Mouse (Mus musculus) heart, postnatal 4 days (tissue): ENCODE results near the gene Rbck1. TPM values are rescaled to one million over a fixed set of nuclear protein-coding genes. Genes with fewer than 3 reads are reported as not detected.

ENCODE experiments used
- DNase-seq: peaks from one replicate; pipeline ENCODE4 v3.0.0; 2021
- total RNA-seq, 2 experiments: library from RNA; stranded (reverse); gene quantifications; 2 replicates each; pipeline ENCODE4 v1.2.3; 2021

The Rbck1 gene
- total RNA-seq, 2 experiments from 2014 or later = 70.5 to 75.6 TPM

GRCm38 (mm10) chr2:152343329-152344213, 11.1 kb upstream of the Rbck1 start, which contains the start of gene Trib3:
TSS of gene Trib3 (minus strand) at chr2:152344032.
- DNase-seq = peak; percentile 86

DNA sequence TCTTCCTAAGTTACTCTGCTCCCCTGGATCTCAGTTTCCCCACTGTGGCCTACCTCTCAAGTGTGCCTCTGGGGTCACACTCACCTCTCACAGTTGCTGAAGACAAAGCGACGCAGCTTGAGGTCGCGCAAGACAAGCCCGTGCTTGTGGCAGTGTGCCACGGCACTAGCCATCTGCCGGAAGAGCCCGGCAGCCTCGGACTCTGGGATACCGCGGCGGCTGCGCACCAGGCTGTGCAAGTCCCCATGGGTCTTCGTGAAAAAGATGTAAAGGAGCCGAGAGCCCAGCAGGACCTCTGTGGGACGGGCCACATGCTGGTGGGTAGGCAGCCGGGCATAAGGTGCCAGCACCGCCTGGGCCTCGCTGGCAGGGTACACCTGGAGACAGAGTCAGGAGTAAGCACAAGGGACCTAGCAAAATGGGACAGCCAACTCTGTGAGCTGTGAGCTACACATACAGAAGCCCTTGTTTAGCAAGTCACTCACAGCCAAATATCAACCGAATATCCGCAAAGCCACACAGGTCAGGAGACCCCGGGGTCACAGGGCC, 7.3 kb upstream of the Rbck1 start:
- DNase-seq = no peak

DNA sequence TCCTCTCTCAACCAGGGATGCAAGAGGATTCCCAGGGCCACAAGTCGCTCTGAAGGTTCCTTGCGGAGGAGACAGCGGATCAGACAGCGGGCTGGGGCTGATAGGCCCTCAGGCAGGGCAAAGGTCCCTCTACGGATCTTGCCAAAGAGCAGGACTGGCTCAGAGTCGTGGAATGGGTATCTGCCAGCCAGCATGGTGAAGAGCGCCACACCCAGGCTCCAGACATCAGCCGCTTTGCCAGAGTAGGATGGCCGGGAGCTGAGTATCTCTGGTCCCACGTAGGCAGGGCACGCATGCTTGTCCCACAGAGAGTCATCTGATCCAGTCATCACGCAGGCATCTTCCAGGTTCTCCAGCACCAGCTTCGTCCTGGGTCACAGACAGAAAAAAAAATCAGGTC, 5.9 kb upstream of the Rbck1 start:
- no peak for DNase-seq

- no peak for DNase-seq
Measured at GRCm38 (mm10) chr2:152337591-152338212, 5.2 kb upstream of the Rbck1 start.

- DNase-seq = no peak
Measured at GRCm38 (mm10) chr2:152336856-152337255, 4.4 kb upstream of the Rbck1 start.

DNA sequence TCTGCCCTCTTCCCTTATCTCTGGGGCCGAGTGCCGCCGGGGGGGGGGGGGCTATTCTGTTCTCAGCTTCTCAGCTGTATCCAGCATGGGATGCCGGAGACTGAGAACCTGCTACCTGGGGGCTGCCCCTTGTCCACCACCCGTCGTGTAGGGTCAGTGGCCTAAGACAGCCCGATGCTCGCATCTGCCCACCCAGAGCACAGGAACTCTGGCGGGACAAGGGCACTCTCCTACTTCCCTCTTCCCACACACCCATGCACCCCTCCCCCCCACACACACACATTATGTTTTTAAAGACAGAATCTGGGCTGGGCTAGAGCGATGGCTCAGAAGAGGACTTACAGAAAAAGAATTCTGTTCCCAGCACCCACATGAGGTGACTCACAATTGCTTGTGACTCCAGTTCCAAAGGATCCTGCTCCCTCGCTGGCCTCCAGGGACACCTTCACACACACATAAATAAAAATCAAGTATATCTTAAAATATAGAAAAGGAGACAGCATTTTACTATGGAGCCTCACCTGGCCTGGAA, 2.9 kb upstream of the Rbck1 start:
- no peak for DNase-seq

- no peak for DNase-seq
Measured at GRCm38 (mm10) chr2:152333345-152334006, 1.0 kb upstream of the Rbck1 start.

GRCm38 (mm10) chr2:152330858-152331423, 1.5 kb downstream of the Rbck1 start:
- DNase-seq = no peak

DNA sequence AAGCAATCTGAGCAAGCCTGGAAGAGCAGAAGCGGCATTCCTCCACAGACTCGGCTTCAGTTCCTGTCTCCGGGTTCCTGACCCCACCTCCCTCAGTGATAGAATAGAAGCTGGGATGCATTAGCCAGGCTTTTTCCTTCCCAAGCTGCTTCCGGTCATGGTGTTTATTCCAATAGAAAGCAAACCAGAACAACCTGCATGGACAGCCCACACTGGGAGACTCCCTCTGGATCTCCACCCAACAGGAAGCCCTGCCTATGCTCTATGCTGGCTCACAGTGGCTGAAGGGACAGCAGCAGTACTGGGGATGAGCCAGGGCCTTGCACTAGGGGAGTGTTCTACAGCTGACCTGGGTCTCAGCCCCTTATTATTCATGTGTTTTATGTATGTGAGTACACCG, 4.5 kb downstream of the Rbck1 start:
- no peak for DNase-seq

DNA sequence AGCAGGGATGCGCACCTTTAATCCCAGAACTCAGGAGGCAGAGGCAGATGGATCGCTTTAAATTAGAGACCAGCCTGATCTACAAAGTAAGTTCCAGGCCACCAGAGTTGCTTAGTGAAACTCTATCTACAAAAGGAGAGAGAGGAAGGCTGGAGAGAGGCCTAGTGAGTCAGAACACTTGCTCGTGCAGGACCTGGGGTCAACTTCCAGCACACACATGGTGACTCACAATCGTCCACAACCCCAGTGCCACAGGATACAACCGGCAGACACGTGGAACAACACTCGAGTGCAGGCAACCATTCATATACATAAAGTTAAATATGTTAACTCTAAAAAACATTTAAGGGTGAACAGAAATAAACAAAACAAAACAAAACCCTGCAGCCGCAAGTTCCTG, 5.8 kb downstream of the Rbck1 start:
- no peak for DNase-seq

DNA sequence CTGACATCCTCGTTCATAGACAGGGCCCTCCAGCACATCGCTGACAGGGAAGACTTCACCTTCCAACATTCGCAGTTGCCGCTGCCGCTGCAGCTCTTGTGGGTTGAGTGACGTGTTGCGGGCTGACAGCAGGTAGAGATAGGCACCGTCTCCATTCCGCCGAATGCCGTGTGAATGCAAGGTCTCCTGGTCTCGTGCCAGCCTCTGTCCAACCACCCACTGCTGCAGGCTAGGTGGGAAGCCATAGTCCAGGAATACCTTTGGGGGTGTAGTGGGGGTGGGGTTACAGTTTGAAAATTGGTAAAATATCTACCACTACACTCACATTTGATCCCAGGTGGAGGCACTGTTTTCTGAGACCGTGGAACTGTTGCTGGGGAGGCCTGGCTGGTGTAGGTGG, 6.3 kb downstream of the Rbck1 start:
- no peak for DNase-seq

DNA sequence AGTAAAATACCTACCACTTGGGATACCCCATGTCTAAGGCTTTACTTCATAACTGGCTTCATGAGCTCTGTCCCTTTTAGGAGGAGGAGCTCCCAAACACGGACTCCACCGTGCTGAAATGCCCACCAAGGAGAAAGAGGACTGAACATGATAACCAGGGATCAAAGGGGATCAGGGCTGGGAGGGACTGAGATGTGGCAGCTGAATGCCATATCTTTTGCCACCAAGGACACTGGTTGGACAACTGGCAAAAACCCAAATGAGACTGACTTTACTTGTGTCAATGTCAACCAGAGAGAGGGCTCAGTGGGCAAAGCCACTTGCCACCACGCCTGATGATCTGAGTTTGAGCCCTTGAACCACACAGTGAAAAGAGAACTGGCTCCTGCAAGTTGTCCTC, 7.6 kb downstream of the Rbck1 start:
- DNase-seq = no peak

DNA sequence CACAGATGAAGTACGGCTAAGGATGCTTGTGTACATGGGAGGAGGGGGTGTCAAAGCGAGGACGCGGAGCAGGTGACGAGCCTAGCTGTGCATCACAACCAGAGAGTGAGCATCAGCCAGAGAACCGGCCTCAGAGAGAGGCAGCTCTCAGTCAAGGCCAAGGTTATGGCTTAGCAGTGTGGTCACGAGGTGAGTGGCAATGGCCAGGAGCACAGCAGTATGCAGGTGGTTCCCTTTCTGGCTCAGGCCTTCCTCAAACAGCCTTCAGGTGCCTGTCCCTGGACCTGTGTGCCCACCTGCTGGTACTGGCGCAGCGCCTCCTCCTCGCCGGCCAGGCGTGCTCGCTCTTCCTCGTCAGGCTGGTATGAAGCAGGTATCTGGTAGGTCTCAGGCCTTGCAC, 8.5 kb downstream of the Rbck1 start:
- DNase-seq = no peak

GRCm38 (mm10) chr2:152322198-152322597, 10.3 kb downstream of the Rbck1 start:
- DNase-seq = no peak

- no peak for DNase-seq
Measured at GRCm38 (mm10) chr2:152321558-152321957, 10.9 kb downstream of the Rbck1 start.

DNA sequence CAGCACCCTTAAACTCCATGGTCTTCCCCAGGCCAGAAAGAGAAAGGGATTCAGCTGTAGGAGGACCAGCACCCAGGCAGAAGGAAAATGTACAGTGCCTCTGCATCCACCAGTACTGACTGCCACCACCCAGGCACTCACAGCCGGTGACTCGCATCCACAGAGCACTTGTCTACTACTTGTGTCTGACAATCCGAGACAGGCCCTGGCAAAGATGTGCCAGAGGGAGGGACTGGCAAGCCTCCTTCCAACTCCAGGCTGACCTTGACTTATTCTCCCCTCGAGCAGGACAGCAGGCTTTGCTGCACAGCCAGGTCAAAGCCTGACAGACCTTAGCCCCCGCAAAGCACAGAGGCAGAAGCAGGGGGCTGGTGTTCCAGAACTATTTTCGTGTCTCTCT, 15.4 kb downstream of the Rbck1 start:
- no peak for DNase-seq

GRCm38 (mm10) chr2:152313926-152314325, 18.5 kb downstream of the Rbck1 start:
- no peak for DNase-seq

DNA sequence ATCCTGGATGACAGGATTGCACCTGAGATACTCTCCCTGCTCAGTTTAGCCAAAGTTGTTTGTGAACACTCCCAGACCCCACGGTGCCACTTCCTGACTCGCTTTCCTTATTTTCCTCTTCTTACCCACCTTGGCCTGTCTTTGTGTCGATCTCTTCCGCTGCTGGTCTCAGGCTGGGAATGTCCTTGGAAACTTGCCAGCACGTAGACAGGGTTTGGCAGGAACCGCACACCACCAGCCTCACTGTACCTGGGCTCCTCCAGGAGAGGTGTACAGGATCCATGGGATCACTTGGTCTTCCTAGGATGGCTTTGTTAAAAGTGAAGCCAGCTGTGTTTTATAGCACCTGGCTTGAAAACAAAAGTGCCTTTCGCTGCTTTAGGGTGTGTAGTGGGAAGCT, 19.5 kb downstream of the Rbck1 start:
- peak; percentile 25 for DNase-seq

GRCm38 (mm10) chr2:152307186-152307585, 25.3 kb downstream of the Rbck1 start:
- DNase-seq = no peak

GRCm38 (mm10) chr2:152305480-152305879, 27.0 kb downstream of the Rbck1 start:
- no peak for DNase-seq

DNA sequence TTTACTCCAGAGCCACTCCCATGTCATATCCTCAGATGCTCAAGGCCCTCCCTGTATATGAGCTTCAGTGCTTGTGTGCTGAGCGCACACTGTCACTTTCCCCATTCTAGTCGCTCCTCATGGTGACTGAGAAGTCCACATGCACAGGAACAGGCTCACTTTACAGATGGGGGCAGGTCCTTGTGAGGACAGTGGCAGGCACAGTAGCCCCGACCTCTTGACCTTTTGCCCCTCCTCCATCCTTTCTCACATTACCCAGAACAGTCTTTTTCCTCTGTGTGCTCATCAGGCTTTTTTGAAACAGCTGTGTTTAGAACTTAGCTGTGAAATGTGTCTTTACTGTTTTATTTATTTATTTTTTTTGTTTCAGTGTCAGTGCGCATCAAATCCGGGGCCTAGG, 28.7 kb downstream of the Rbck1 start:
- no peak for DNase-seq

DNA sequence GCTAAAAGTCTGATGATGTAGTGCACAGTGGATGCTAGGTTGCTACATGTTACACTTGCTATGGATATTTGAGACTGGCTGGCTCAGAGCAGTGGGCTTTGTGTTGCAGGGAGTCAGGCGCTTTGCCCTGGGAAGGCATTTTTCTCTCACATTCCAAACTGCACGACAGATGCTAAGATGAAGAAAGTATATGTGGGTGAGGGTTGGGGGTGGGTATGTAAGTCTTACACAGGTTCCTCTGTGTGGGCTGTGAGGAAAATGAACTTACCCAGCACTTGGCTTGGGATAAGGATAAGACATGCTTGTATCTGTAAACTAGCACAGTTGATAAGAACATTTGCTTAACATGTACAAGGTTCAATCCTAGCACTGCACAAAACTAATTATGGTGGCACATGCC, 29.6 kb downstream of the Rbck1 start:
- no peak for DNase-seq

DNA sequence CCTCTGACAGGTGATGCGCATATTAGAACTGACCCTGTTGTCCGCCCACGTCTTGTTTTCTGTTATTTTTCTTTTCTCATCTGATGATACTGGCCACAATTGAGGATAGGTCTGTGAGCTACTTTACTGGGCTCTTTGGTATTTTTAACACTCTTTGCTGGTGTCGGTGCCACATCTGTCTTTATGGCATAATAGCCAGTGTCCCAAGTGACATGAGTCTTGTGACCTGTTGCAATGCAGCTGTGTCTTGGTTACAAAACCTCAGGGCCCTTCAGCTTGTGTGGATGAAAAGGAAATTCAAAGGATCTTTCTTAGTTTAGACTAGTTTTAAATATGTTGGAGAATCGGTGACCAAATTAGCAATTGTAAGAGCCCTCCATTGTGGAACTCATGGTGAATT, 37.9 kb downstream of the Rbck1 start:
- no peak for DNase-seq
